Mouse (Mus musculus) B cell, adult 67 days (primary cell): ENCODE measurements around the gene Cd3g. TPM values are rescaled to one million over a fixed set of nuclear protein-coding genes. Genes with fewer than 3 reads are reported as not detected.

Experiments
- total RNA-seq, 2 experiments: library from RNA; stranded (reverse); gene quantifications; 4 replicates each; pipeline ENCODE4 v1.2.4; 2023

Gene Cd3g
- 1 to 10 TPM; 1.5 to 3.8 TPM for total RNA-seq

GRCm38 (mm10) chr9:44980242-44980641 lies at the start of gene Cd3g:
Gene Cd3g (minus strand): TSS chr9:44980431.

GRCm38 (mm10) chr9:45009180-45010078 lies 29.2 kb upstream of the Cd3g start, which contains the start of gene Cd3e:
Gene Cd3e (minus strand): TSS chr9:45009627.

GRCm38 (mm10) chr9:44981676-44982075 lies 1.4 kb upstream of the Cd3g start, which contains the start of gene Cd3d:
Gene Cd3d (plus strand): TSS chr9:44981786.

GRCm38 (mm10) chr9:44965126-44965832 lies 15.0 kb downstream of the Cd3g start, which contains the start of gene Ube4a:
Gene Ube4a (minus strand): TSS chr9:44965600.

GRCm38 (mm10) chr9:44920374-44921122 lies 59.7 kb downstream of the Cd3g start, which contains the start of gene Atp5l:
Gene Atp5l (minus strand): TSS chr9:44920742.

Other genes starting within 250 kb of the Cd3g start
- gene Phldb1, start 245.2 kb downstream of the Cd3g start, total RNA-seq: under 1 TPM in 1 of 2 experiments, not detected in 1; 0.49 TPM
- gene Arcn1, start 212.6 kb downstream of the Cd3g start, total RNA-seq: 100 to 1,000 TPM; 130 to 137 TPM
- gene Ift46, start 212.5 kb downstream of the Cd3g start, total RNA-seq: 10 to 100 TPM; 56.9 to 65.4 TPM
- under 1 TPM; 0.81 to 0.92 TPM for gene Tmem25, start 181.1 kb downstream of the Cd3g start, total RNA-seq
- 1 to 10 TPM; 4.9 to 5.5 TPM for gene Ttc36, start 177.4 kb downstream of the Cd3g start, total RNA-seq
- gene Kmt2a, start 99.1 kb downstream of the Cd3g start, total RNA-seq: 100 to 1,000 TPM; 138 to 150 TPM
- 100 to 1,000 TPM; 129 to 153 TPM for gene Atp5l, start 59.7 kb downstream of the Cd3g start, total RNA-seq
- 100 to 1,000 TPM; 102 to 103 TPM for gene Ube4a, start 14.8 kb downstream of the Cd3g start, total RNA-seq
- gene Cd3d, start 1.4 kb upstream of the Cd3g start, total RNA-seq: 1 to 10 TPM; 2.3 to 4.2 TPM
- 1 to 10 TPM; 1.3 to 5.0 TPM for gene Cd3e, start 29.2 kb upstream of the Cd3g start, total RNA-seq
- gene Mpzl2, start 59.4 kb upstream of the Cd3g start, total RNA-seq: under 1 TPM; 0.44 to 0.80 TPM
- 10 to 100 TPM in 1 of 2 experiments, 1 to 10 TPM in 1; 9.4 to 11.5 TPM for gene Mpzl3, start 74.8 kb upstream of the Cd3g start, total RNA-seq
- 10 to 100 TPM; 26.2 to 30.4 TPM for gene Jaml, start 98.8 kb upstream of the Cd3g start, total RNA-seq
- 1 to 10 TPM in 1 of 2 experiments, under 1 TPM in 1; 0.53 to 1.2 TPM for gene Scn2b, start 137.4 kb upstream of the Cd3g start, total RNA-seq
- under 1 TPM; 0.47 to 0.49 TPM for gene Scn4b, start 158.0 kb upstream of the Cd3g start, total RNA-seq
- not detected for gene BC049352, start 201.6 kb upstream of the Cd3g start, total RNA-seq
- not detected for gene Tmprss4, start 223.7 kb upstream of the Cd3g start, total RNA-seq